Mouse (Mus musculus) urinary bladder, adult 2 months (tissue): Measurements from ENCODE around the gene Tmem256. TPM values are rescaled to one million over a fixed set of nuclear protein-coding genes. Genes with fewer than 3 reads are reported as not detected.

Experiments
- DNase-seq: peaks from one replicate; pipeline ENCODE4 v3.0.0; 2022; ENCODE audit warnings: low spot score
- polyA plus RNA-seq: library from polyadenylated mRNA; depleted of rRNA; stranded (reverse); fragments of >200 nt; gene quantifications from 2 replicates; pipeline ENCODE4 v1.2.3, GENCODE M21; 2012; rRNA removed

The Tmem256 gene
- 202 and 261 TPM in 2 replicates for polyA plus RNA-seq

- DNase-seq, result peak; percentile 79
Observed at GRCm38 (mm10) chr11:69837952-69838713, at the start of gene Tmem256. Tmem256 (plus strand) TSS chr11:69838514.

GRCm38 (mm10) chr11:69789431-69789830 is 48.9 kb upstream of the Tmem256 start:
- no peak for DNase-seq

- DNase-seq, result no peak
Observed at GRCm38 (mm10) chr11:69791420-69791819, 46.9 kb upstream of the Tmem256 start.

GRCm38 (mm10) chr11:69793429-69793828 is 44.9 kb upstream of the Tmem256 start:
- no peak for DNase-seq

- DNase-seq, result peak; percentile 77
Observed at GRCm38 (mm10) chr11:69795168-69795982, 42.9 kb upstream of the Tmem256 start, which contains the start of gene Chrnb1. Chrnb1 (minus strand) TSS chr11:69795943.

GRCm38 (mm10) chr11:69795983-69796435 is 42.3 kb upstream of the Tmem256 start:
- no peak for DNase-seq

- DNase-seq, result no peak
Observed at GRCm38 (mm10) chr11:69797924-69798323, 40.4 kb upstream of the Tmem256 start.

- no peak for DNase-seq
Observed at GRCm38 (mm10) chr11:69799394-69800137, 38.7 kb upstream of the Tmem256 start.

GRCm38 (mm10) chr11:69800138-69800391 is 38.2 kb upstream of the Tmem256 start:
- DNase-seq, result no peak

GRCm38 (mm10) chr11:69800392-69801197 is 37.7 kb upstream of the Tmem256 start:
- DNase-seq, result no peak

- no peak for DNase-seq
Observed at GRCm38 (mm10) chr11:69801379-69801977, 36.8 kb upstream of the Tmem256 start, which contains the start of gene Fgf11. Fgf11 (minus strand) TSS chr11:69801857.

GRCm38 (mm10) chr11:69802648-69803105 is 35.6 kb upstream of the Tmem256 start:
- peak; percentile 75 for DNase-seq

- no peak for DNase-seq
Observed at GRCm38 (mm10) chr11:69803328-69803727, 35.0 kb upstream of the Tmem256 start.

- DNase-seq, result peak; percentile 66
Observed at GRCm38 (mm10) chr11:69803786-69804651, 34.3 kb upstream of the Tmem256 start.

GRCm38 (mm10) chr11:69804652-69804940 is 33.7 kb upstream of the Tmem256 start:
- no peak for DNase-seq

- DNase-seq, result no peak
Observed at GRCm38 (mm10) chr11:69804972-69805909, 33.1 kb upstream of the Tmem256 start, which contains the start of gene Tmem102. Tmem102 (minus strand) TSS chr11:69805624.

- DNase-seq, result no peak
Observed at GRCm38 (mm10) chr11:69806378-69806777, 31.9 kb upstream of the Tmem256 start.

GRCm38 (mm10) chr11:69807641-69808040 is 30.7 kb upstream of the Tmem256 start:
- DNase-seq, result no peak

- DNase-seq, result no peak
Observed at GRCm38 (mm10) chr11:69810280-69810679, 28.0 kb upstream of the Tmem256 start.
